Mouse (Mus musculus) myocyte (in vitro differentiated cells): ENCODE measurements around the gene Zfp606.

Source experiments
- CEBPB ChIP-seq: IDR thresholded peaks from 2 replicates; pipeline ENCODE4 v1.6.1; 2011; ENCODE audit warnings: mild to moderate bottlenecking, moderate library complexity; ENCODE audit not compliant: poor library complexity, insufficient read depth, severe bottlenecking
- MAX ChIP-seq: IDR thresholded peaks from one replicate; pipeline ENCODE4 v1.6.1; 2011; ENCODE audit warnings: low read depth, mild to moderate bottlenecking, control low read depth
- MYOD1 ChIP-seq, 3 experiments: IDR thresholded peaks; one replicate each; pipeline ENCODE4 v1.6.1; 2011; ENCODE audit warnings: control low read depth in 2 of 3, low read depth in 2 of 3, mild to moderate bottlenecking in 2 of 3, moderate library complexity in 1 of 3; ENCODE audit not compliant: insufficient read length in 2 of 3, control insufficient read depth in 1 of 3
- MYOG ChIP-seq, 3 experiments: IDR thresholded peaks; one replicate each; pipeline ENCODE4 v1.6.1; 2011; ENCODE audit warnings: control low read depth in 2 of 3, low read depth in 2 of 3, mild to moderate bottlenecking in 2 of 3; ENCODE audit not compliant: insufficient read length in 2 of 3, control insufficient read depth in 1 of 3, insufficient read depth in 1 of 3
- POLR2A ChIP-seq: IDR thresholded peaks from one replicate; pipeline ENCODE4 v1.6.1; 2011; ENCODE audit warnings: low read depth, mild to moderate bottlenecking, control low read depth, moderate library complexity; ENCODE audit not compliant: insufficient read length
- USF1 ChIP-seq: IDR thresholded peaks from one replicate; pipeline ENCODE4 v1.6.1; 2011; ENCODE audit warnings: low read depth, mild to moderate bottlenecking, control low read depth, moderate library complexity

- TF ChIP-seq MYOD1 (IDR thresholded peaks at IDR 0.05; ENCODE audit: control insufficient read depth in 1 of 3, insufficient read length in 2 of 3, low read depth in 2 of 3) (no peak), CEBPB (no peak), USF1 (no peak), POLR2A (no peak), MAX (no peak), MYOG (IDR thresholded peaks at IDR 0.05; ENCODE audit: control insufficient read depth in 1 of 3, insufficient read depth in 1 of 3, insufficient read length in 2 of 3, low read depth in 2 of 3) (no peak)
Observed at GRCm38 (mm10) chr7:12486691-12487090, 8.6 kb downstream of the Zfp606 start.
